Mouse (Mus musculus) intestine, postnatal 0 days (tissue): ENCODE measurements around the gene Ccl6. TPM values are rescaled to one million over a fixed set of nuclear protein-coding genes. Genes with fewer than 3 reads are reported as not detected.
A peak's percentile ranks its signal among the peaks of the same experiment; 100 is the strongest.

Experiments
- ATAC-seq: fragments of 200-750 bp; cut with Nextera tagmentation; 2 replicates; pipeline ENCODE4 v1.8.0; 2017; ENCODE audit warnings: mild to moderate bottlenecking, moderate TSS enrichment, moderate library complexity
- H3K27ac ChIP-seq: fragments of 300-500 bp; sonication (generic); 2 replicates; pipeline ENCODE4 v1.5.1; 2014; ENCODE audit warnings: mild to moderate bottlenecking, low read depth, low read length, moderate library complexity
- H3K27me3 ChIP-seq: fragments of 300-500 bp; sonication (generic); replicated peaks from 2 replicates; pipeline ENCODE4 v1.6.1; 2014; ENCODE audit warnings: low read length, mixed read lengths; ENCODE audit not compliant: control insufficient read depth, insufficient read depth
- H3K36me3 ChIP-seq: fragments of 300-500 bp; sonication (generic); 2 replicates; pipeline ENCODE4 v1.6.1; 2014; ENCODE audit warnings: mild to moderate bottlenecking, moderate library complexity; ENCODE audit not compliant: control insufficient read depth, insufficient read depth
- H3K4me1 ChIP-seq: fragments of 300-500 bp; sonication (generic); replicated peaks from 2 replicates; pipeline ENCODE4 v1.6.1; 2014; ENCODE audit warnings: antibody characterized with exemption, low read length, mixed read lengths; ENCODE audit not compliant: control insufficient read depth, insufficient read depth
- H3K4me2 ChIP-seq: fragments of 300-500 bp; sonication (generic); replicated peaks from 2 replicates; pipeline ENCODE4 v1.6.1; 2014; ENCODE audit warnings: low read depth, mild to moderate bottlenecking, moderate library complexity
- H3K4me3 ChIP-seq: fragments of 300-500 bp; sonication (generic); 2 replicates; pipeline ENCODE4 v1.5.1; 2014; ENCODE audit warnings: low read depth, low read length
- H3K9ac ChIP-seq: fragments of 300-500 bp; sonication (generic); 2 replicates; pipeline ENCODE4 v1.6.1; 2014; ENCODE audit warnings: mild to moderate bottlenecking, low read depth, low read length
- H3K9me3 ChIP-seq: fragments of 300-500 bp; sonication (generic); 2 replicates; pipeline ENCODE4 v1.6.1; 2016; ENCODE audit warnings: mixed run types; ENCODE audit not compliant: control insufficient read depth
- CTCF ChIP-seq: sonication (generic); IDR thresholded peaks from 2 replicates; pipeline ENCODE4 v1.5.1; 2016; ENCODE audit warnings: low read depth, mild to moderate bottlenecking, control low read depth, antibody characterized with exemption, moderate library complexity
- WGBS: fragments of 180-500 bp; shearing (Covaris S2); extraction: QIAGEN DNeasy Blood & Tissue Kit; methylation state at CpG from one replicate; pipeline ENCODE4 v1.1.7; 2014; 5-methylcytosine and 5-hydroxymethylcytosine counted together
- polyA plus RNA-seq: library from polyadenylated mRNA; unstranded; fragments of >200 nt; fragmentation: Nextera tagmentation; extraction: Ambion mirVana; gene quantifications from 2 replicates; pipeline ENCODE4 v1.2.1, GENCODE M21; 2015

Gene Ccl6
- polyA plus RNA-seq, 1 experiment from 2014 or later, result 100 TPM

DNA sequence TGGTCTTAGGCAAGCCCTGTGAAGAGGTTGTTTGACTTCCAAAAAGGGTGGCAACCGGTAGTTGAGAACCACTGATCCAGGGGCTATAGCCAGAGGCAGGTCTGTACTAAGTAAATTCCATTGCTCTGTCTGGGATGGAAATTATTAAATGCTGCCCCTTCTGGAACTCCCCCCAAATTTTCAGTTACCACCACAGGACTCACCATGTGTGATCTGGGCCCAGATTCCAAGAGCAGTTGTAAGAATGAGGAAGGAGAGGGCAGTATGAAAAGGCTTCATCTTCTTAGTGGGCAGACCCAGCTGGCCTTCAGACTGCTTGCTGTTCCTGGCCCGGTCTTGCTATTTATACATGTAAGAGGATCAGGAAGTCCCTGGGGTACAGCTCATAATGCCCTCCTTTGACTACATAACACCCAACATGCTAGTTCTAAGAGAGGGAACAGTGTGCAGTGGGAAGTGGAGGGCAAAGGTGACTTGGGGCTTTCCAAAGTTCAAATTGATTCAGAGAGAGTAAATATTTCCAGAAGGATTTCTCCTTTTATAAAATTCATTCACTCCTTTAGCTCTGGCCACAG lies 14.6 kb downstream of the Ccl6 start, which contains the start of gene Ccl9:
Gene Ccl9, minus strand, starts transcription at position 451 of the 575 bp plus-strand sequence.
- Histone ChIP-seq H3K9ac (no peak within 1 kb of the TSS), H3K27me3 (no peaks in the 10 kb centered on the region), H3K4me2 (no peak within 1 kb of the TSS), H3K27ac (no peak within 1 kb of the TSS), H3K36me3 (no peaks in the 10 kb centered on the region), H3K9me3 (no peaks in the 10 kb centered on the region), H3K4me3 (no peak within 1 kb of the TSS), H3K4me1 (no peaks in the 10 kb centered on the region)
- TF ChIP-seq CTCF, result no peak
- ATAC-seq, result no peak
- WGBS, result 42% methylated on average over 2 of the region's 2 CpGs

DNA sequence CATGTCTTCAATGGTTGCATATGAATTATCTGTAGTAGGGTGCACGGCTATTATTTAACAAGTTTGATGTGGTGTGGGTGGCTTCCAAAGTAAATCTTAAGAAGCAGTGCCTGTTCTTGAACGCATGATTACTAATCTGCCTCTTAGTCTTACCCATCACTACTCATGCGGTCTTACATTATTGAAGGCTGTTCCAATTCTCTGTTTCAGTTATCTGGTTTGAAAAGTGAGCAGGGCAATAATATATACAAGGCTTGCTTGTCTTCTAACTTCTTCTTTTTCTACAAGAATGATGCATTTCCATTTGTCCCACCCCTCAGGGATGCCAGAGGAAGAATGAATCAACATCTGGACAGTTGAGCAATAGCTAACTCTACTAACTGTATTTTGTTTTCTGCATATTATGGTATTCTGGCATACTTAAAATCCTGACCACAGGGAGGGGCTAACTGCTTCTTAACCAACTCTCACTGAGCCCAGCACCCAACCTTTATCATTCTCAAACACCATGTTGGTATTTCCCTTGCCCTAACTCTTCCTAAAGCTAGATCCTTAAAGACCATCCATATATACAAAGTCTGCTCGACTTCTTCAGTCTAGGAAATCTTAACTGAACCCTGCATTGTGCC lies 15.8 kb downstream of the Ccl6 start:
- Histone ChIP-seq H3K27ac (no peak overlapping the region), H3K9ac (no peak overlapping the region), H3K36me3 (no peaks in the 10 kb centered on the region), H3K4me1 (no peaks in the 10 kb centered on the region), H3K4me2 (no peak overlapping the region), H3K9me3 (no peaks in the 10 kb centered on the region), H3K27me3 (no peaks in the 10 kb centered on the region), H3K4me3 (no peak overlapping the region)
- WGBS, result 81% methylated on average over 4 of the region's 4 CpGs
- no peak for TF ChIP-seq CTCF
- ATAC-seq, result no peak

DNA sequence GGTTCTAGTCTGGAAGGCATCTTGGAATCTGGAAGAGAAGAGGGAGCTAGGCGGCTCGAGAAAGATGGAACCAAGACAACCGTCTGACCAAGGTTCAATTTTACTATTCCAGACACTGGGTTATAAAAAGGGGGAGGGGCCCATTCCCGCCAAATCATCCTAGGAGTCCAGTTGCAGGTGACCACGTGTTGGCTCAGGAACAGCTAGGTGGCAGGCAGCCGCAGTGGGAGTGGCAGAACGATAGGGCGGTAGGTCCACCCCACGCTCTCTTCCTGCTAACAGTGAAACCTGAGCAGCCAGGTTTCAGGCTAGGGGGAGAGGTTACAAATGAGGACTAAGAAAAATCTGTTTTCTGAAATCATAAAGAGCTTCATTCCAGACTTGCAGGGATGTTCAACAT lies 20.1 kb downstream of the Ccl6 start:
- Histone ChIP-seq H3K27me3 (no peaks in the 10 kb centered on the region), H3K9ac (no peak overlapping the region), H3K4me1 (no peaks in the 10 kb centered on the region), H3K4me2 (no peak overlapping the region), H3K36me3 (no peaks in the 10 kb centered on the region), H3K9me3 (no peaks in the 10 kb centered on the region), H3K27ac (no peak overlapping the region), H3K4me3 (no peak overlapping the region)
- ATAC-seq, result 0 out of 2 replicates have a peak, but pooled peaks have one; percentile 31
- TF ChIP-seq CTCF, result 0 out of 2 replicates have a peak, but pooled peaks have one; percentile 25
- WGBS, result 35% methylated on average over 9 of the region's 9 CpGs

DNA sequence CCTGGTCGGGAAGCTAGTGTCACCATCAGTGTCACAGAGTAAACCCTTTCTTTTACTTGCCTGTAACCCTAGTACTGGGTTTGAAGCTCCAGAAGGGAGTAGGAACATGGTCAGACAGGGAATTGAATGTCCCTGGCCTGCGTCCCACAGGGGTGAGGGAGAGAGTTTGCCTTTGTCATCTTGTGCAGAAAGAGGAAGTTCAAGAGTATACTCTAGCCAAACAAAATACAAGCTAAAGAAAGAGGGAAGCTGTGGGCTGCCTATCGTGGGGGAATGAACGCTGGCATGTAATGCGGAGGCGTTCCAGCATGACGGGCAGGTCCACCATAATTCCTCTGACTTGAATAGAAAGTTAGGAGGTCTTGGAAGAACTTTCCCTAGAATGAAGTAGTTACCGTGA lies 20.7 kb downstream of the Ccl6 start:
- H3K27me3 ChIP-seq, result no peaks in the 10 kb centered on the region
- H3K4me1 ChIP-seq, result no peaks in the 10 kb centered on the region
- H3K27ac ChIP-seq, result no peak overlapping the region
- WGBS, result 90% methylated on average over 8 of the region's 8 CpGs
- no peak overlapping the region for H3K4me3 ChIP-seq
- H3K9me3 ChIP-seq, result no peaks in the 10 kb centered on the region
- H3K36me3 ChIP-seq, result no peaks in the 10 kb centered on the region
- H3K4me2 ChIP-seq, result no peak overlapping the region
- H3K9ac ChIP-seq, result no peak overlapping the region
- no peak for TF ChIP-seq CTCF
- ATAC-seq, result no peak

DNA sequence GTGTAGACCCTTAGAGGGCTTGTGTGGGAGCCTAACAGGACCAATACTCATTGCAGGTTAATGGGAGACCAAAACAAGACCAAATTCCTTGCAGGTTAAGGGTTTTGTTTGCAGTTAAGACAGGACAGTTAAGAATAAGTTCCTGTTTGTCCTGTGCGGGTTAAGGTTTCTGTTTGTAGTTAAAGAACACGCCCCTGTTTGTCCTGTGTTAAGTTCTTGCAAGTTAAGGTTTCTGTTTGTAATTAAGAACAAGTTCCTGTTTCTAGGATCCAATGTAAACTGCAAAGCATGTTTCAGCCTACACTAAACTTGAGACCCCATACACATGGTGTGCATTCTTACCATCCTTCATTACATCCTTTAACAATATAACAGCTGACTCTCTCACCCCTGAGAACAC lies 22.7 kb downstream of the Ccl6 start:
- no peak for TF ChIP-seq CTCF
- no peaks in the 10 kb centered on the region for H3K9me3 ChIP-seq

DNA sequence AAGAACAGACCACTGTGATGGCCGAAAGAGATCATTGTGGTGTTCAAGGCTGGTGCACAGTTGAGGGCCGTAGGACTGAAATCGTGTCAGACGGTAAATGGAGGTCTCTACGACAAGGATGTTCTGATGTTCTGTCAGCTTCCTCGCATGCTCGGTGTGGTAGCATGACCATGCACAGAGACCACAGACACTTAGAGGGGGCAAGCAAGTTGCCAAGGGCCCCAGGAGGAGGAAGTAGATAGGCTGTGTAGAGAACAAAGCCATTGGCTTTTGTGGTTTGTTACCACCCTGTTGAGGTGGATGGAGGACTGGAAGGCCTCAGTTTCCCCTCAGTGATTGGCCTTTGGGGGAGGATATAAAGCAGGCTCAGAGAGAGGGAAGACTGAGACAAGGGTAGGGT lies 23.6 kb downstream of the Ccl6 start:
- no peak overlapping the region for H3K4me3 ChIP-seq
- WGBS, result 89% methylated on average over 7 of the region's 7 CpGs
- H3K4me1 ChIP-seq, result no peaks in the 10 kb centered on the region
- no peak overlapping the region for H3K27ac ChIP-seq
- no peak for ATAC-seq
- no peaks in the 10 kb centered on the region for H3K36me3 ChIP-seq
- no peaks in the 10 kb centered on the region for H3K9me3 ChIP-seq
- H3K27me3 ChIP-seq, result no peaks in the 10 kb centered on the region
- no peak overlapping the region for H3K9ac ChIP-seq
- H3K4me2 ChIP-seq, result no peak overlapping the region
- TF ChIP-seq CTCF, result no peak

More for the DNA sequence above, 22.7 kb downstream of the Ccl6 start:
- no peaks in the 10 kb centered on the region for H3K36me3 ChIP-seq
- no peak overlapping the region for H3K9ac ChIP-seq
- H3K27ac ChIP-seq, result peak overlapping the region; percentile 21; the same call in 1 of the 2 replicates
- H3K4me2 ChIP-seq, result no peak overlapping the region
- no peak for ATAC-seq
- 57% methylated on average over 2 of the region's 2 CpGs for WGBS
- H3K4me3 ChIP-seq, result no peak overlapping the region
- H3K4me1 ChIP-seq, result no peaks in the 10 kb centered on the region
- H3K27me3 ChIP-seq, result no peaks in the 10 kb centered on the region
